Mouse (Mus musculus): ENCODE data around the gene Rasgef1c.
A peak's percentile ranks its signal among the peaks of the same experiment; 100 is the strongest.

Gene Rasgef1c

DNA sequence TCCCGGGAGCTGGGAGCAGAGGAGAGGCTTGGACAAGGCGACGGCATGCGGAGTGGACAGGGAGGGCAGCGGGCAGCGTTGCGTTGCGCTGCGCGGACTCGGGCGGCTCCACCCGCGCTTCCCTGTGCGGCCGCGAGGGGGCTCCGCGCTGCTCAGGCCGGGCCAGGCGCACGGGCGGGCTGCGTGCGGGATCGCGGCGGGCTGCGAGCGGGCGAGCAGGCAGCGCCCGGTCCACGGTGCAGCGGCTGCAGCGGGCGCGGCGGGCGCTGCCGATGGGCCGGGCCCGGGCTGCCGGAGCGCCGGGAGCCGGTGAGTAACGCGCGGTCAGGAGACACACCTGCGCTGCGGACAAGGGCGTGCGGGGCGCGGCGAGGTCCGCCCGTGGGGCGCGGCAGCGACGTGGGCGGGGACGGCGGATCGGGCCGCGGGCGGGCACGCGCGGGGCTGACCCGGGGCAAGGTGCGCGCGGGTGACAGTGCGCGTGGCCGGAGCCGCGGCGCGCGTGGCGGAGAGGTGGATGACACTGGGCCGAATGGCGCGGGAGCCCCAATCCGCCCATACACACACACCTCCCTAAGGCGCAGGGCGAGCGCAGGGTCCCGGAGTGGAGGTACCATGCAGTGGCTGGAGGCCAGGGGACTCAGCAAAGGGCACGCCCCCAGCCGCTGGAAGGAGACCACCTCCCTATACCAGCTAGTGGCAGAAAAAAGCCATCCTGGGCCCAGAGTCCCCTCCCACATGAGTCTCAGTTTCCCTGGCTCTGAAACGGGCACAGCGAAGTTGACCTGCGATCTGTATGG is at the start of gene Rasgef1c:
Rasgef1c (plus strand) TSS at position 177 of the 800 bp plus-strand sequence.
- DNase-seq (ENCODE audit: low read depth, low spot score), result no peak

DNA sequence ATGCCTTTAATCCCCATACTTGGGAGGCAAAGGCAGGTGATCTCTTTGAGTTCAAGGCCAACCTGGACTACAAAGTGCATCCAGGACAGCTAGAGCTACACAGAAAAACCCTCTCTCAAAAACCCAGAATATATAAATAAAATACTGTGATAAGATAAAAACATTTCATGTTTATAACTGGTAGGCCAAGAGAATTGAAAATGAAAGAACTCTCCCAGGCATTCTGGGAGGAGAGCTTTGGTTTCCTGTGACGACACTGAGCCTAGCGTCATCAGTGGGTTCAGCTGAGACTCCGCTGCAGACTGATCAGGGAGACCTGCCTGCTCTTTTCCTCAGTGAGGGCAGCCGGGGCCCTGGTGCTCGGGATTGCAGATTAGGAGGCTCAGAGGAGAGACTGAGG is 46.5 kb upstream of the Rasgef1c start:
- DNase-seq (ENCODE audit: low read depth, low spot score), result no peak

DNA sequence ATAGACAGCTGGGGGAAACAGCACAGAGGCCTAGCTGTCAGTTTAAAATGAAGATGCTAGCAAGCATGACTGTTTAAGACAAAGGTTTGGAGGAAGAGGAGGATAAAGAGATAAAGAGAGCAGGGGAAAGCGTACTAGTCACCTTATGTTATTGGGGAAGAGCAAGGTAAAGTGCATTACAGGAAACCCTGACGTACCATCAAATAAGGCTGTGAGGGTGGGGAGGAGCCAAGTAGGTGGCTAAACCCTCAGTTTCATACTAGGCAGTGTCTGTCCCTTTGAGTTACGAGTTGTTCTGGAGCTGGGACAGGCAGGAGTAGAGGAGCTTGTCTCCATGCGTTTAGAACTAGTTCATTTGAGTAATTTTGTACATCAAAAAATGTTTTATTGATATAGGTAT is 40.5 kb upstream of the Rasgef1c start:
- DNase-seq (ENCODE audit: low read depth, low spot score), result no peak

DNA sequence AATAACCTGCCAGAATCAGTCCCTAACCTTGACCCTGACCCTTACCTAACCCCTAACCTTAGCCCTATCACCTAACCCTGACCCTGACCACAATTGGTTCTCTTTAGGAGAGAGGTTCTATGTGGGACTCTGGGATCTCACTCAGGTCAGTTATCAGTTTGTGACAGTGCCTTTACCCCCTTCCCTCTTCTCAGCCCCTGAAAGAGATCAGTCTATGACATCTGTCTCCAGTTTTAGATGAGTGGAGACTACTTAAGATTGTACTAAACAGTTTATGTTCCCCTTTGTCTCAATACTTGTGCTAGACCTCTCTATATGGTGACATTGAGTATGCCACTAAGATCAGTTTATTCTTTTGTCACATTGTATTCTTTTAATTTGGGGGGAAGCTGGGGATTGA is 37.7 kb upstream of the Rasgef1c start:
- no peak for DNase-seq (ENCODE audit: low read depth, low spot score)

DNA sequence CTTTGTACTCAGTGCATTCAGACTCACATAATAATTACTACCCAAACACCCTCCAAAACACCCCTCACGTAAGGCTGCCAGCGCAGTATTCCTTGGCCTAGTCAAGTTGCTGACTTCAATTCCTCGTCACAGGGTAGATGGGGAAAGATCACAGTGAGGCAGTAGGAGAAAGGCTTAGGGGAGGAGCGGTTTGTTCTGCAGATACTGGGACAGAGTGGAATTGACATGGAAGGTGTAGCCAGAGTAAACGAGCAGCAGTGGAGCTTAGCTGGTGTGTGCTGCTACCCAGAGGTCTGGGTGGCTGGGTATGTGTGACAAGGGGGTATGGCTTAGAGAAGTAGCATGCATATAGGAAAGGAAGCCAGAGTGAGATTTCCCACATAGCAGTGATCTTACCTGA is 34.3 kb upstream of the Rasgef1c start:
- no peak for DNase-seq (ENCODE audit: low read depth, low spot score)

DNA sequence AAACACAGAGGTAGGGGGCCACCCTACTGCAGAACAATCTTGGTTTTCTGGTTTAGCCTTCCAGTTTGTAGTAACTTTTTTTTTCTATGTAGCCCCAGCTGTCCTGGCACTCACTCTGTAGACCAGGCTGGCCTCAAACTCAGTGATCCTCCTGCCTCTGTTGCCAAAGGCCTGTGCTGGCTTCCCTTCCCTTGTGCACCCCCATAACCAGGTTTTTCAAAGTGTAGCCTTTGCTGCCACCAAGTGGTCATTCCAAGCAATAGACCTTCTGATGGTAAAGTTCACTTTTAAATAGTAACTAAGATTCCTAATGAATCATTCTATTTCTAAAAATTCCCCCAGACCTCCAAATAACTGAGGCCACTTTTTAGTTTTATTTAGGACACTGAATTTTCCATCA is 31.9 kb upstream of the Rasgef1c start:
- DNase-seq (ENCODE audit: low read depth, low spot score), result no peak

DNA sequence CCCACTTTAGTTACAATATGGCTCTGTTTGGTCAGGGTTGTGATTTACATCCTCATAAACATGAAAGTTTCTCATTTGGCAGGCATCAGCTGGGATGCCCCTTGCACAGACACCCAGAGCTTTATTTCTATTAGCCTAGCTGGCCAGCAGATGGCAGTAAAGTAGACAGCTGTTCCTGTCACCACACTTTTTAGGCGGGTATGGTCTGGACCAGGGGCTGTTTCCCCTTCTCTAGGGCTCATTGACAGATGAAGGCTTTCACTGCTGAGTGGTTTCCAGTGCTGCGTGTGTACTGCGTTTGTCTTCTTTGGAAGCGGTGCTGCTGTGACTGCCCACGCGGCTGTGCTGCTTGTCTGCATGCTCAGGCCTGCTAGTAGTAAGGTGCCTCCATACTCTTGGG is 29.7 kb upstream of the Rasgef1c start:
- peak; percentile 18 for DNase-seq (ENCODE audit: low read depth, low spot score)

DNA sequence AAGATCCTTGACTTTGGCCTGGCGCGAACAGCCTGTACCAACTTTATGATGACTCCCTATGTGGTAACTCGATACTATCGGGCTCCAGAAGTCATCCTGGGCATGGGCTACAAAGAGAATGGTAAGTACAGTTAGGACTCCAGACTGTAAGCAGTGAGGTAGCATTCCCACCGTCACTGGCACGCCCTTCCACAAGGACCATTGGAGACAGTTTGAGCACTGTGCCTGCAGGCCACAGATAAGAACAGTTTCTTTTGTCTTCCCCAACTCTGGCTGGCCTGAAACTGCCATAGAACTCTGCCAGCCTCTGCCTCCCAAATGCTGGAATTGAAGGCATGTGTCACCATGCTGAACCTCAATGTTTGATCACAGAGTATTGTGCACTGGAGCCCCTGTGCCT is 28.9 kb upstream of the Rasgef1c start:
- DNase-seq (ENCODE audit: low read depth, low spot score), result no peak

DNA sequence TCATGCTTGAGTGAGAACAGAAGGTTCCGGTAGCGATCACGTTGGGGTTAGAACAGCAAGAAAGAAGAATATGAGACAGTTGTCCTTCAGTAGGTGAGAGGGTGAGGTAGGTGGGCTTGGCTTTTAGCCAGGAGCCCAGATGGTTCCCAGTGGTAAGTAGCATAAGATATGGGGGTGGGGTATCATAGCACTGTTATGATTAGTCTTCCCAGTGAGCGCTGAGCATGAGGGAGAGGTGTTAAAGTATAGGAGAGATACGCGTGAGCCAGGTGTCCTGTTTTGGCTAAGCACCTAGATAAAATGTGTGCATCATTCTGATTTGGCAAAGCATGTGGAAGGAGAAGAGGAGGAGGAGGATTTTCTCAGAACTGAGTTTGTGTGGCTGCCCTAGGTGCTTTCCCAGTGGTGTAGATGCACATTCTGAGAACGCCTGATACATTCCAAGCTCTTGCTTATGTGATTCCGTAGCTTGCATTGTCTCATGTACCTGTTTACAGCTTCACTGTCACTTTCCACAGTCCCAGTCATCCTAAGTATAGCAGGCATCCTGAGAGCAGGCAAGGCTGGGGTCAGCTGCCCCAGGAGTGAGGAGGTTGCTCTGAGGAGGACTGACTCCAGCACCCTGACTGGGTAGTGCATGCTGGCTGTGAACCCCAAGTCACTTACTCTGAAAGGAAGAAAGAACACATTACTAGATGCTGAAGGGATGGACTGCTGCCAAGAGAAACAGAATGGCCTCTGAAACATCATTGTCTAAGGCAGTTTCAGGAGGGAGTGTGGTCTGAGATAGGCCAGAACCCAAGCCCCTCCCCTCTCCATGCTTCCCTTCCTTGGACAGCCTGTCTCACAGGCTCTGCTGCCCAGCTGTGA is 24.5 kb upstream of the Rasgef1c start:
- DNase-seq (ENCODE audit: low read depth, low spot score), result no peak

DNA sequence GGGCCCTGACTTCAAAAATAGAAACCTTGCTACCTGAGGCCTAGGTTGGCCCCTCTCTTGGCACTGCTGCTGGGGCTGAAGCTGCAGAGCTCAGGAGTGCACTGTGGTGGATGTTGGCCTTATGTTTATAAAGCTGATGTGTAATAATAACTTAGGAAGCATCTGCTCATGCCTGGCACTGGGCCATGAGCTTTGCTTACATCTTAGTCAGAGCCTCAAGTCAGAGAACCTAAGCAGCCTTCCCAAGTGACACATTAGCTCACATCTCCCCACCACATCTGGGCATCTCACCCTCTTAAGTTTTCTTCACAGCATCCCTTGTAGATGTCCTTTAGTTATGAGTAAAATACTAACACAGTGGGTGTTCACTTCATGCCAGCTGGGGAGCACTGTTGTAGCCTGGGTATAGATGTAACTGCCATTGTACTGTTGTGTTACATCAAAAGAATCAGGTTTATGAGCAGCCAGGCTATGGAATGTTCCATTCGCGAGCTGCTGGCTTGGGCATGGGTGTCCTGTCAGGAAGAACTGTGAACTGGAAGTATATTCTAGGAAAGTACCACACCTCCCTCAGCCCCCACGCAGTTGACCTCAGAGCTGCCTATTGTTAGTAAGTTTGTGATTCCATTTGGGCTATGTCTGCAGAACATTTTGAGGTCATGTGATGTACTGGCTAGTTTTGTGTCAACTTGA is 21.5 kb upstream of the Rasgef1c start:
- DNase-seq (ENCODE audit: low read depth, low spot score), result no peak

DNA sequence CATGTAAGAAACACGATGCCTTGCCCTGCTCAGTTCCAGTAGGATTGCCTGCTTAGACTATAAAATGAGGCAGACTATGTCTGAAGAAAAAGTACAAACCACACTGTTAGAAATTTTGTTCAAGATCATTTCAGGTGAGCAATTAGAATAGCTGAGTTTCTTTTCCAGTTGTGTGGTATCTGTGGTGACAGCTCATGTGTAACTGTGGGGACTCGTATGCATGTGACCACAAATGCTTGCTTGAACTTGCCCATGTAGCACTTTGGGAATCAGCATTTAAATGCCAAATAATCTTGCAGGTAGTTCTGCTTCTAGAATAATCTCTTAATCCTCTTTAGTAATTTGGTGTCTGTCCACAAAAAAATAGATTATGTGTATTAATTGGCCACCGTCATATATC is 18.2 kb upstream of the Rasgef1c start:
- DNase-seq (ENCODE audit: low read depth, low spot score), result no peak

DNA sequence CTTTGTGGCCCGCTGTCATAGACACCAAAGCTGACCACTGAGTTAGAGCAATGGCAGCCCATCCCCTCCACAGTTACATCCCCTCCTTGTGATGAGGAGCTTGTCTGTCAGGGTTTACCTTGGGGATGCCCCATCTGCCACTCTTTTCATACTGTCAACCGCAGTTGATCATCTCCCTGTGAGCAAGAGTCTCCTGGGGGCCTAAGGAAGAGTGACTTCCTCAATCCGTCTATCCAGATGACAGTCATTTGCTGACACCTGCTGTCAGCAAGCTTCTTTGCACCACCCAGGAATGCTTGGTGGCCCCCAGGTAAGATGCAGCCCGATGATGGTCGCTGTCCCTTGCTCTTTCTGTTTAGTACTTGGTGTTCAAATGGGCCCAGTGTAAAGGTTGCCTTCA is 13.2 kb upstream of the Rasgef1c start:
- DNase-seq (ENCODE audit: low read depth, low spot score), result no peak

DNA sequence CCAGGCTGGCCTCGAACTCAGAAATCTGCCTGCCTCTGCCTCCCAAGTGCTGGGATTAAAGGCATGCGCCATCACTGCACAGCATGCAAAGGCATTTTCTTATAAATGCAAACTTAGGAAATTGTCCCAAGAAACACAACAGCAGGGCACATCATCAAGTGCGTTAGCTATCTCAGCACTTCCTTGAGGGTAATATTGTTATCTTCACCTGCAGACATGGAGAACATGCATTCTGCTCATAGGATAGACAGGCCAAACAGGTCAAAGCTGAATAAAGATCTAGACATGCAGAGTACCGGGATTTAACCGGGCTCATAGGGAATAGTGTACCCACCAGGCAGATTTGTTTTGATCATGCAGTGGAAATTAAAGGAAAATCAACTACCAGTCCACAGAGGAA is 9.6 kb upstream of the Rasgef1c start:
- no peak for DNase-seq (ENCODE audit: low read depth, low spot score)

DNA sequence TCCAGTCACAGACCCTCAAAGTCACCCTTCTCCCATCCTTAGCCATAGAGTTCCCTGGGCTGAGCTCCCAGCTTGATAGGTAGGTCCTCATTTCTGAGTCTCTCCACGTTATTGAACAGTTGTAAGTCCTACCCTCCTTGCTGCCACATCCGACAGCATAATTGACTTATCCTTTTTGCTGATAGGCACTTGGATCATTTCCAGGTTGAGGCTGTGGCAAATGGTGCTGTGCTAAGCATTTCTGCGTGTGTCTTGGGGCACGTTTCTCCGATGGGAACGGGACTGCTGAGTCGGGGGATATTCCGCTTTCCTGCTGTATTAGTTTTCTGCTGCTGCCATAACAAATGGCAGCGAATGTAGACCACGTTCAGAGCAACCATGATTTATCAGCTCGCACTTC is 7.8 kb upstream of the Rasgef1c start:
- no peak for DNase-seq (ENCODE audit: low read depth, low spot score)

DNA sequence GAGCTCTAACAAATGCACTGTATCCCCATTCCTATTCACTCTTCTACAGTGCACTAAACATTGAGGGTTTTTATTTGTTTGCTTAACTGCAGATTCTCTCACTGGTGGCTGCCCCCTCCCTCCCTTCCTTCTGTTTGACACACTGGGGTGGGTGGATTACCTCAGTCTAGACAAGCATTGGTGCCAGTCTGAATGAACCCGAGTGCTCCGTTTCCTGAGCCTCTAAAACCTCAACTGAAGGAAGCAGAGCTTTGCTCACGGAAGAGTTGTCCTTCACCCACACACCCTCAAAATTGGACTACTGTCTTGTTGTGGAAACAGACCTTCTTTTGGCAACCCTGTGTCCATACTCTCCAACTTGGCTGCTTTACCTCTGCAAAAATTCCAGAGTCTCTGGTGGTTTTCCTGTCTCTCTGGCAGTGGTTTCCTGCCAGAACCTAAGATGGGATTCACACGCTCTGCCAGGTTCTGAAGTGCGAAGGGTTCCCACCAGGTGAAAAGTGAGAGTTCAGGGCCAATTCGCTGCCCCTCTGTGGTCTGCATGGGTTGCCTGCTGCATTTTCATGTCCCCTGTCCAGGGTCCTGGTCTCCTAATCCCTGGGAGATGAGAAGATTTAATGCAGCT is 5.6 kb upstream of the Rasgef1c start:
- no peak for DNase-seq (ENCODE audit: low read depth, low spot score)

DNA sequence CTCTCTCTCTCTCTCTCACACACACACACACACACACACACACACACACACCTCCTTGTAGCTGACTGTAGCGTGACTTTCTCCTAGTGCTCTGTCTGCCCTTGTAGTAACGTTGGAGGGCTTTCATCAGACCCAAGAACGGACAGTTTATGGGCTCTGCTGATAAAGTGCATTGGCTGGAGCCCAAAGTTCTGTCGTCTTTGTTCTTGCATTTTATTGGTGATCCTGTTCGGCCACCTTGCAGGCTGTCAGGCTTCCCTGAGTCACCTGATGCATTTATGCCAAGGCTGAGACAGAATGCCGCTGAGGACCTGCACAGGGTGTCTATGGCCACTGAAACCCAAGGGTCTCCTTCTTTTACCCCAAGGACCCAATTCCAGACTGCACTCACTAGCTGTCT is 1.6 kb upstream of the Rasgef1c start:
- DNase-seq (ENCODE audit: low read depth, low spot score), result no peak

DNA sequence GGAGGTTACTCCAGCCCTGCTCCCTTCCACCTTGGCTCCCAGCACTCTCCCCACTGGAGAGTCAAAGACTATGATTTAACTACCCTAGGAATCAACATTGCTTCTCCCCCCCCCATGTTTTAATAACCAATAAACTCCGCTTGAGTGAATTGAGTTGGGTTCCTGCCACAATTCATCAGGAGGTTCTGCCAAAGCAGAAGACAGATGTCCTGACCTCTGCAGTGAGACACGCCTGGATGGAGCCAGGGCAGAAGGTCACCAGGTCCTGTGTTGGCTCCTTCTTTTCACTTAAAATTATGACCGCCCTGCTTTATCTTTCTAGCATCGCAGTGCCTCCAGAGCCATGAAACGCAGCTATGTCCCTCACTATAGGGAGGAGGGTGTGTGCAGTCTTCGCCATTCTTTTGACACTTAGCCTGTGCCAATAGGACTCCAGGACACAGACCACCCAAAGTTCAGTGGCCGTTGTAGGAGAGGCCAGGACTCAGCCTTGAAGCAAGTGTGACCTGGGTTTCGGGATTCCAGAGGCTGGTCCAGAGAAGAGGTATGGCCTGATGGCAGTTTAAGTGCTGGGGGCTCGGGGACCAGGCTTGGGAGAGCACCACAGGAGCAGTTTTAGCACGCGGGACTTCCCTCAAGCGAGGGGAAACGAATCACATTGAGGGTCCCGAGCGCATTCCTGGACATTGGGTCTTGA is 525 bp upstream of the Rasgef1c start:
- DNase-seq (ENCODE audit: low read depth, low spot score), result no peak

DNA sequence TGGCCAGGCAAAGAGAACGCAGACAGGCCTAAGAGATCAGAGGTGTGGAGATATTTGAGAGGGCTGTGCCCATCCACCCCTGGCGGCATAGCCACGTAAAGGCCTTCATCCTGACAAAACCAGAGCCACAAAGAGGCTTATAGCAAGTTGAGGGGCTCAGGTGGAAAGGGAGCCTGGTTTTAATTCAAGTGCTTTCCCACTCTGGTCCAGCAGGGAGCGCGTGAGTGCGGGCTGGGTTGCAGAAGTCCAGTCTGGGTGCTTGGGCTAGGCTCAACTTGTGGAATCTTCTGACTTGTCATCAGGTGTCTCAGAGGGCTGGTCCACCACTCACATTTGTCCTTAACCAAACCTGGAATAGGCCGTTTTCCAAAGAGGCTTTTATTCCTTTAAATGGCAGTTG is 1.7 kb downstream of the Rasgef1c start:
- peak; percentile 61 for DNase-seq (ENCODE audit: low read depth, low spot score)

DNA sequence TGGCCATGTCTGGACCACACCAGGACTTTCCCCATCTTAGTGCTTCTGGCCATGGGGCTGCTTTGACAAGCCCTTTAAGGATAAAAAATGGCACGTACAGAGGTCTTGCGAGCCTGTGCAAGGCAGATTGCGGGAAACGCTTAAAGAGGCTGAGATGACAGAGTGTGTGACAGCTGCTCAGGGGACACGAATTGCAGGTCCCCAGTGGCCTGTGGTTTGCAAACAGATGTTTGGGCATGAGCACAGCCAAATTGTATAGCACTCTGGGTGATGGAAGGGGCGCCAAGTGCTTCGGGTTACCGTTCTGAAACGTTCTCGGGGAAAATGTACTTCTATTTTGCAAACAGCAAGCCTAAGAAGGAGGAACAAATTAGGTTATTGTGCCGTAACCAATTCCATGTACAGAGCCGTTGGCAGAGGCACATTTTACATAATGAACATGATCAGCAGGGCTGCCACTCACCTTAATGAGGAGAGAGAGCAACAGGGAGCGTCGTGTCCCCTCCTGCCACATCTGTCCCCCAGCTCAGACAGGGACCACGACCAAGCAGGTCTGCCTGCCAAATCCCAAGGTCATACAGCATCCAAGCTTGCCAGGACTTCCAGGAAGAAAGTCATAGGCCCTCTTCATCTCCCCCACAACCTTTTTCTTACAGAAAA is 17.0 kb downstream of the Rasgef1c start:
- DNase-seq (ENCODE audit: low read depth, low spot score), result no peak

DNA sequence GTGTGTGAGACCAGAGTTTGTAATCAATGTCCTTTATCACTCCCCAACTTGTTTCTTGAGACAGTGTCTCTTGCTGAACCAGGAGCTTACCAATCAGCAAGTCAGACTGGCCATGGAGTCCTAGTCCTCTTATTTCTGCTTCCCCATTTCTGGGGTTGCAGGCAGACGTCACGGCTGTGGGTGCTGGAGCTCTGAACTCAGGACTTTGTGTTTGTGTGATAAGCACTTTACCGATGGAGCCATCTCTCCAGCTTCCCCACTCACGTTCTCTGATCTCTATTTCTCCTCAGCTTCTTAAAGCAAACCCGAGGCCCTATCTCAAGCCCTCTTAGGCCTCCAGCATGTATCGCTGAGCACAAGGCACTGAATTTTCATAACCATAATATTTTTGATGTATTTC is 17.7 kb downstream of the Rasgef1c start:
- DNase-seq (ENCODE audit: low read depth, low spot score), result no peak

DNA sequence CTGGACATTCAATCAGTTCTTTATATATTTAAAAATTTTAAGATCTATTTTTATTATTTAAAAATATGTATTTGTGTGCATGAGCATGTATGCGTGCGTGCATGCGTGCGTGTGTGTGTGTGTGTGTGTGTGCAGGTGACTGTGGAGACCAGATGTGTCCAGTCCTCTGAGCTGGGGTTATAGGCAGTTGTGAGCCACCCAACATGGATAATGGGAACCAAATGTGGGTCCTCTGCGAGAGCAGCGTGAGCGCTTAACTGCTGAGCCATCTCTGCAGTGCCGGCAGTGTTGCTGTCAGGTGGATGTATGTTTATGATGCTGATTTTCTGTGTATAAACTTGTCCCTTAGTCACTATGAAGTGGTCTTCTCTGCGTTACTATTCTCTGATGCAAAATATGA is 21.9 kb downstream of the Rasgef1c start:
- DNase-seq (ENCODE audit: low read depth, low spot score), result no peak
